Mouse (Mus musculus): ENCODE data around the gene Spata20.
A peak's percentile ranks its signal among the peaks of the same experiment; 100 is the strongest.

Gene Spata20

GRCm38 (mm10) chr11:94482738-94483137 is 3.2 kb downstream of the Spata20 start:
- DNase-seq (ENCODE audit: low spot score), result no peak

- DNase-seq (ENCODE audit: low spot score), result no peak
Measured at GRCm38 (mm10) chr11:94481963-94482362, 4.0 kb downstream of the Spata20 start.

GRCm38 (mm10) chr11:94480382-94480781 is 5.6 kb downstream of the Spata20 start:
- no peak for DNase-seq (ENCODE audit: low spot score)

- no peak for DNase-seq (ENCODE audit: low spot score)
Measured at GRCm38 (mm10) chr11:94477651-94478050, 8.3 kb downstream of the Spata20 start.

- DNase-seq (ENCODE audit: low spot score), result no peak
Measured at GRCm38 (mm10) chr11:94475722-94476121, 10.3 kb downstream of the Spata20 start.

- no peak for DNase-seq (ENCODE audit: low spot score)
Measured at GRCm38 (mm10) chr11:94474544-94474910, 11.5 kb downstream of the Spata20 start.

- peak; percentile 96 for DNase-seq (ENCODE audit: low spot score)
Measured at GRCm38 (mm10) chr11:94473707-94474543, 12.1 kb downstream of the Spata20 start, which contains the start of gene Cacna1g. TSS of gene Cacna1g (minus strand) at chr11:94474198.

- DNase-seq (ENCODE audit: low spot score), result peak; percentile 40
Measured at GRCm38 (mm10) chr11:94472916-94473706, 12.9 kb downstream of the Spata20 start.

GRCm38 (mm10) chr11:94472585-94472915 is 13.4 kb downstream of the Spata20 start:
- no peak for DNase-seq (ENCODE audit: low spot score)

- DNase-seq (ENCODE audit: low spot score), result peak; percentile 58
Measured at GRCm38 (mm10) chr11:94471740-94472584, 14.0 kb downstream of the Spata20 start.

GRCm38 (mm10) chr11:94470391-94470790 is 15.6 kb downstream of the Spata20 start:
- peak; percentile 55 for DNase-seq (ENCODE audit: low spot score)

- DNase-seq (ENCODE audit: low spot score), result no peak
Measured at GRCm38 (mm10) chr11:94469136-94470064, 16.6 kb downstream of the Spata20 start.

GRCm38 (mm10) chr11:94468582-94469064 is 17.4 kb downstream of the Spata20 start:
- DNase-seq (ENCODE audit: low spot score), result peak; percentile 91

- DNase-seq (ENCODE audit: low spot score), result no peak
Measured at GRCm38 (mm10) chr11:94466333-94466855, 19.6 kb downstream of the Spata20 start.

GRCm38 (mm10) chr11:94464170-94464569 is 21.8 kb downstream of the Spata20 start:
- no peak for DNase-seq (ENCODE audit: low spot score)

- no peak for DNase-seq (ENCODE audit: low spot score)
Measured at GRCm38 (mm10) chr11:94461856-94462255, 24.1 kb downstream of the Spata20 start.

- DNase-seq (ENCODE audit: low spot score), result no peak
Measured at GRCm38 (mm10) chr11:94457001-94457400, 29.0 kb downstream of the Spata20 start.

GRCm38 (mm10) chr11:94456347-94456746 is 29.6 kb downstream of the Spata20 start:
- no peak for DNase-seq (ENCODE audit: low spot score)

- DNase-seq (ENCODE audit: low spot score), result no peak
Measured at GRCm38 (mm10) chr11:94455161-94455820, 30.7 kb downstream of the Spata20 start.

GRCm38 (mm10) chr11:94454756-94455155 is 31.2 kb downstream of the Spata20 start:
- DNase-seq (ENCODE audit: low spot score), result no peak
